Mouse (Mus musculus) brown adipose tissue, adult 24 weeks (tissue): ENCODE data around the gene Efna2. TPM values are rescaled to one million over a fixed set of nuclear protein-coding genes. Genes with fewer than 3 reads are reported as not detected.
A peak's percentile ranks its signal among the peaks of the same experiment; 100 is the strongest.
"Not testable (repeated sequence)": the region's sequence is repeated elsewhere in the genome, so short reads cannot be mapped to it uniquely, and the experiment has no call there.

ENCODE experiments used
- H3K27ac ChIP-seq: fragments of 200-500 bp; replicated peaks from 2 replicates; pipeline ENCODE4 v1.5.1; 2012; ENCODE audit warnings: low read depth, mild to moderate bottlenecking, low read length
- H3K4me1 ChIP-seq: fragments of 200-500 bp; 2 replicates; pipeline ENCODE4 v1.6.1; 2012; ENCODE audit warnings: low read length, mixed read lengths; ENCODE audit not compliant: control insufficient read depth, insufficient read depth, insufficient read length
- H3K4me3 ChIP-seq: fragments of 200-500 bp; 2 replicates; pipeline ENCODE4 v1.5.1; 2012; ENCODE audit warnings: low read depth, mild to moderate bottlenecking, low read length, moderate library complexity; ENCODE audit not compliant: insufficient read depth
- polyA plus RNA-seq: library from polyadenylated mRNA; stranded (reverse); fragments of >200 nt; gene quantifications from 2 replicates; pipeline ENCODE4 v1.2.4, GENCODE M21; 2012; ENCODE audit not compliant: missing spikeins, insufficient read depth, insufficient read length

Gene Efna2
- polyA plus RNA-seq, 1 experiment: 1.1 TPM

DNA sequence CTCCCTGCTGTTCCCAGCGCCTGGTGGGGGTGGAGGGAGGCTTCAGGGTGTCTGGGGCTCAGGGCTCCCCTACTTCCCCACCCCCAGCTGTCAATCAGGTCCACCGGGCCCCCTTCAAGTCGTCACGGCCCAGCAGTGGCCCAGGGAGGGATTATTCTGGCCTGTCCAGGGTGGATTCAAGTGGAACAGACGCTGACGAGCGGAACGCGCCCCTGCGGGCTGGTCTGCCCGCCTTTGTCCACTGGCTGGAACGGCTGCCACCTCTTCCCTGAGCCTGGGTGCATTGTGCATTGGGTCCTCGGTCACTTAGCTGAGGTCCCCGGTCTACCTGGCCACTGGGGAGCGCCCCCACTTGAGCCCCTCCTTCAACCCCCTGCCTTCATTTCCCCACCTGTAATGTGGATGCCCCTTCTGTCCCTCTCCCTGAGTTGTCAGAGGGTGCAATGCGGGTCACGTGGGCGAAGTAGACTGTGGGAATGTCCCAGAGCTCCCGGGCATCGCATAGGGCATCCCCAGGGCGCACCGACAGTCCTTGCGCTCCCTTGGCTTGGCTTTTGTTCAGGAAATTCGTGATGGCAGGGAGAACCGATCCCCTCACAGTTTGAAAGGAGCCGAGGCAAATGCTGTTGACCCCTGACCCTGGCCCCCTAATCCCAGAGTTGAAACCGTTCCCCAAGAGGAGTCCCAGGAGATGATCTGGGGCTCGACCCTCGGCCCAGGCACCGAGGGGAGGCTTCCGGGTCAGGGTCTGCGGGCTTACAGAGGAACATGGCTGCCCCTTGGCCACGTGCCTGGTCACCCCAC is 17.7 kb downstream of the Efna2 start:
- Histone ChIP-seq H3K27ac (no peak overlapping the region), H3K4me1 (no peaks in the 10 kb centered on the region; the same call in 1 of the 2 replicates), H3K4me3 (no peak overlapping the region)

DNA sequence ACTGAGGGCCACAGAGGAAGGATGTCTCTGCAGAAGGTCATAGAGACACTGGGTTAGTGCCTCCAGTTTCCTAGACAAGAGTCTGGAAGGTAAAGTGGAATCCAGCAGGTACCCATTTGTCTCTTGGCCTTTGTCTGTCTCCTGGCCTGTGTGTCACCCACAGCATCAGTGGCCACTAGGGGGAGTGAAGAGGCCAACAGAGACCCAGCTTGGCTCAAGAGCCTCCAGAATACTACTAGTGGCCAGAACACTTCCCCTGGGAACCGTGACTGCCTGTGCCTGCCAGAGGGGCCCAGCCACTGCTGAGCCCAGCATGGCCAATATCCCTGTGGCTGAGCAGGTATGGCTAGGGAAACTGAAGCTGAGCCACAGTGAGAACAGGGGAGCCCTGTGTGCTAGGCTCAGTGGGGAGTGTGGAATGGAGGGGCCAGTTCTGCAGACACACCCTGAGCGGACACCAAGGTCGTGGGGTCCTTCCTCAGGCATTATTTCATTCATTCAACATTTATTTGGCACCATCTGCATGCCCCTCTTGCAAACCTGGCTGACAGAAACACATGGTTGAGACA is 20.2 kb downstream of the Efna2 start:
- Histone ChIP-seq H3K4me3 (no peak overlapping the region), H3K4me1 (no peaks in the 10 kb centered on the region; the same call in 1 of the 2 replicates), H3K27ac (no peak overlapping the region)

DNA sequence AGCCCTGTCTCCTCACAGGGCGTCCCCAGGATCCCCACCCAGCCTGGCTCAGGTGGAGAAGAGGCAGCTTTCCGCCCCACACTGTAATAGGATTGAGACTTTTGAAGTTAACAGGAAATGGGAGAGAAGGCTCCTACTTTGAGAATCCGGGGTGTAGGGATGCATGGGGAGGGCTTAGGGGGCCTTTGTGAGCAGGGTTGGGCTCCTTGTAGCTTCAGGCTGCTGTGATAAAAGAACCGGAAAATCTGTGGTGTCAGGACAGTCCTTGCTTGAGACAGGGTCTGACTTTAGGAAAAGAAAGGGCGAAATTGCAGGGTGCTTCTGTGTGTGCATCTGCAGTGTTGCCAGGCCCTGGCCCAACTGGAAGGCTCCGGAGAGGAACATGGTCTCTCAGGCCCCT is 21.2 kb downstream of the Efna2 start:
- no peak overlapping the region for H3K4me3 ChIP-seq
- H3K27ac ChIP-seq: no peak overlapping the region
- no peaks in the 10 kb centered on the region; the same call in 1 of the 2 replicates for H3K4me1 ChIP-seq

DNA sequence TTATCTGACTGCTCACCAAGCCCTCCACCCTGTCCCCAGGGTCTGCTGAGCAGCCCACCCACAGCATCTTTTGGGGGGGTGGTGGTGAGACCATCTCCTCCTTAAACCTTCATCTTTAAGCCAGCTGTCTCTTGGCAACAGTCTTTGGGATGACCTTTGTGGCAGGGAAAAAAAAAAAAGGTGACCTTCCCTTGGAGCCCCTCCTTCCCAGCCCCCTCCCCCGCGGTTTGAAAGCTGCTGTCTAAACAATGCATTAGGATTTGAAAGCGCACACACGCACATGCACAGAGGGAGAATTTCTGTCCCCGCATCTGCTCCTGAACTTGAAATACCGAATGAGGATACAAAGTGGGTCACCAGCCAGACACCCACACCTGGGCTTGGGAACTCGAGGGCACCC is 24.8 kb downstream of the Efna2 start:
- H3K4me1 ChIP-seq: no peaks in the 10 kb centered on the region; the same call in 1 of the 2 replicates
- H3K27ac ChIP-seq: no peak overlapping the region
- H3K4me3 ChIP-seq: no peak overlapping the region

DNA sequence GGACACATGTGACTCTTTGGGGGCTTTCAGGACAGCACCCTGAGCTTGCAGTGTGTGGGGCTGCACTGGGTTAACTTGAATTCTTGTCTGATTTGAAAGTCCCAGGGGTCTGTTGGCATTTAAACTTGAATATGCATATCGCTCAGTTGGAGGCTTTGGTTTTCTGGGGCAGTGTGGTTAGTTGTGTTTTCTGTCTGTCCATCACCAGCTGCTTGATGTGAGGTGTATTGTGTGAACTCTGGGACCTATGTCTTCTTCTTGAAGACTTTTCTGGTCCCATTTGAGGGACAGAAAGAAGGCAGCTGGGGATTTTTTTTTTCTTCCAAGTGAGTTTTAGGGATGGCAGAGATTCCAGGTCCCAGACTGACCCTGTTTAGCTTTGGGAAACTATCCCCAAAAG is 27.9 kb downstream of the Efna2 start:
- no peak overlapping the region for H3K27ac ChIP-seq
- no peak overlapping the region for H3K4me3 ChIP-seq
- no peaks in the 10 kb centered on the region for H3K4me1 ChIP-seq

DNA sequence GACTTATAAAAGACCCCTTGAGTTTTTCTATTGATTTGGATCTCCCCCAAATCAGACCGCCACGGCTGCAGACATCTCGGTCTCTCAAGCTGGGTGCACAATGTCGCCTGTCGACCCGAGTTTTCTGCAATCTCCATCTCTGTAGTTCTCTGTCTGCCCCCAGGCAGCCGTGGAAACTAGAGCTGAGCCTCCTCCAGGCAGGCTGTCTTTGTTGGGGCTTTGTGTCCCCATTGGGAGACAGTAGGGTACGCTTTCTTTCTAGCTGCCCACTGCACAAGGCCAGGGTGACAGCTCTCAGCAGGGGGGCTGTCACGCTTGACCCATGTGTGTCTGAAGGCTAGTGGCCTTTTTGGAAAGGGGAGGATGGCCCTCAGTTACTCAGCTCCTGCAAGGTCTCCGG is 28.4 kb downstream of the Efna2 start:
- no peak overlapping the region for H3K4me3 ChIP-seq
- H3K27ac ChIP-seq: no peak overlapping the region
- no peaks in the 10 kb centered on the region for H3K4me1 ChIP-seq

DNA sequence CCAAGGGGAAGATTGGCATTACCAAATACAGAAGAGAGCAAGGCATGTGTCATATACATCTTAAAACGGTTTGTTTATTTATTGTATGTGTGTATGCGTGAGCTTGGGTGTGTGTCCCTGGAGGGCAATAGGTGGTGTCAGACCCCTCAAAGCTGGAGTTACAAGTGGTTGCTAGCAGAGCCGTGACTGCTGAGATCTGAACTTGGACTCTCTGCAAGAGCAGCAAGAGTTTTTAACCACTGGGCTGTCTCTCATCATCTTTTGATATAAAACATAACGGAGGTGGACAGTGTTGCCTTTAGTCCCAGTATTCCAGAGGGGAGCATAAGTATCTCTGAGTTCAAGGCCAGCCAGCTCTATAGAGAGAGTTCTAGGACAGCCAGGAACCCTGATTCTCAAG is 29.0 kb downstream of the Efna2 start:
- Histone ChIP-seq H3K4me1 (no peaks in the 10 kb centered on the region), H3K27ac (no peak overlapping the region), H3K4me3 (no peak overlapping the region)

DNA sequence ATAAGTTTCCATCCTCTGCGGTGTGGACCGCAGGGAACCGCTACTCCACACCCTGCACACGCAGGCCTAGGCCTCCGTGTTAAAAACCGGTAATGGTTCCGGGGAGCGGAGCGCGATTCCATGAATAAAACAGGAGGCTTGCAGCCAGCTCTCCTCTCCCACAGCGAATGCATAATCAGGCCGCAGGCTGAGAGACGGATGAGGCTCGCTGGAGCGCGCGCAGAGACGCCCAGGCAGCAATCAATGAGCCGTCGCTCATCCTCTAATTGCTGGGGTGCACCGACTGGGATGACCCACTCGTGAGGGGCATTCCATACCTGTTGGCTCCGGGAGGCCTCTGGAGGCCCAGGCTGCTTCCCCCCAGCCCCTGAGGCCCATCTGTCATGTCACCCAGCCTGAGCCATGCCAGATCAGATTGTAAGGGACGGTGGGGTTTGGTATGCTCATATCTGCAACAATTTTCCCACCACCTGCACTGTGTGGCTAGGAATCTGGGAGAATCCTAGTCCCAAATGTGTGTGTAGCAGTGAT is 29.6 kb downstream of the Efna2 start:
- Histone ChIP-seq H3K4me1 (no peaks in the 10 kb centered on the region), H3K4me3 (no peak overlapping the region), H3K27ac (no peak overlapping the region)

DNA sequence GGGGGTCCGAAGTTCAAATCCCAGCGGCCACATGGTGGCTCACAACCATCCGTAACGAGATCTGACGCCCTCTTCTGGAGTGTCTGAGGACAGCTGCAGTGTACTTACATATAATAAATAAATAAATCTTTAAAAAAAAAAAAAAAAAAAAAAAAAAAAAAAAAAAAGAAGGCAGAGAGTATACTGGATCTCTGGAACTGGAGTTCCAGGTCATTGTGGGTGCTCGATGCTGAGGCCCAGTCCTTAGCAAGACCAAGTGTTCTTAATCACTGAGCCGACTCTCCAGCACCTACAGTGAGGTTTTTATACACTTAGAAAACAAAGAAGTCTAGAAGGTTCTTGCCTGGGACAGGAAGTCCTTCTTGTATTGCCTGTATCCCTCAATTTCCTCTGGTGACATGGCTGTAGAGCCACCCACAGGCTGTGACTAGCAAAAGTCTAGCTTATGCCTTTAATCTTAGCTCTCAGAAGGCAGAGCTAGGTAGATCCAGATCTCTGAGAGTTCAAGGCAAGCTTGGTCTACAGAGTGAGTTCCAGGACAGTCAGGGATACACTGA is 32.3 kb downstream of the Efna2 start:
- H3K4me3 ChIP-seq, H3K4me1 ChIP-seq, H3K27ac ChIP-seq: not testable (repeated sequence)

DNA sequence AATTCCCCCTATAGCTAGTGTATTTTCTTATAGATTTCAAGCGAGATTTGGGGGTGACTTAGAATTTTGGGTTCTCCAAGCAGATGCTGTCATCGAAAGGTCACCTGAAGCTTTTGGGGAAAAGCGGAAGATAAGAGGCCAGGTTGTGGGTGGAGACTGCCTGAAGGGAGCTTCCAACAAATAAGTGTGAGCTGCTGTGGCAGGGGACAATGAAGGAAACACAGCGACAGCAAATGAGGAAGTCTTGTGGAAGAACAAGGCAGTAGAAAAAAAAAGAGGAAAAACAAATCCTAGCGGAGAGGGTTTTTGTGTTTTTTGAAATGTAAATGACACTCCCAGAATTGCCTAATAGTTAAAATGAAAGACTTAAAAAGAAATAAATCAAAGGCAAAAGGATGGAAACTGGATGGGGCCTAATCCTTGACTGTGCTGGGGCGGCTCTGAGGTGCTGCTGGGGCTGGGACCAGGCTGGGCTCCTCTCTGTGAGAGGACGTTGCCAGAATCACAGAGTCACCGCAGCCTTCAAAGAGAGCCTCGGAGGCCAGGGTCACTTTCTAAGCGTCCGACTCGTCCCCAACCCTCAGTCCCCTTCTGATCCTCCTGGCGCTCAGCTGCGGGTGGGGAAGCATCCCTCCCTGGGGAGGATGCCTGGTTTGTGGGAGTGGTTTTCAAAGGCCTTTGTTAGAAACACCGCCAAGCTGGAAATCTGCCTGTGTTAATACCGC is 35.9 kb downstream of the Efna2 start:
- Histone ChIP-seq H3K27ac (no peak overlapping the region), H3K4me3 (no peak overlapping the region), H3K4me1 (no peaks in the 10 kb centered on the region)

DNA sequence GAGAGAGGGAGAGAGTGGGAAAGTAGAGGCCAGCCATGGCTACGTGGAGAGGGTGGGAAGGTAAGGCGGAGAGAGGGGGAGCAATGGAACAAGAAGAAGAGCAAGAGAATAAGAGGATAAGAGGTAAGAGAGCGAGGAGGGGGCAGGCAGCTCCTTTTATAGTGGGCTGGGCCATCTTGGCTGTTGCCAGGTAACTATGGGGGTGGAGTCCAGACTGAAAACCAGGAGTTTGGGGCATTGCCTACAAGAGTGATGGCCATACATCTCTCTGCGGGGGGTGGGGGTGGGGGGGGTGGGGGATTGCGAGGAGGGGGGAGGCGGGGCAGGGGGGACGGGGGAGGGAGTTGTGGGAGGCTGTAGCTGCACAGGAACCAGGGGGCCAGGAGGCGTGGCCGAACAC is 41.4 kb downstream of the Efna2 start:
- Histone ChIP-seq H3K27ac (no peak overlapping the region), H3K4me3 (no peak overlapping the region), H3K4me1 (peaks cover 2% of the 10 kb centered on the region; the same call in 1 of the 2 replicates)

DNA sequence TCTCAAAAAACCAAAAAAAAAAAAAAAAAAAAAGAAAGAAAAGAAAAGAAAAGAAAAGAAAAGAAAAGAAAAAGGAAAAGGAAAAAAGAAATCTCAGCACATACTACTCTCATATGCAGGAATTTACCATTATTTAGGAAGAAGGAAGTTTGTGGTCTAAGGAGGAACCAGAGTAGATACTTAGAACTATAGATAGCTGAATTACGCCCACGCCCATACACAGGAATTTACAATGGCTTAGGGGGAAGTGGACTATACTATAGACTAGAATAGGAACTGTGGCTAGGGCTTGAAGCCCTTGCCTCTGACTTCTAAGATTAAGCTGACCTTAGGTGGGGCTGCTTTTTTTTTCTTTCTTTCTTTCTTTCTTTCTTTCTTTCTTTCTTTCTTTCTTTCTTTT is 43.9 kb downstream of the Efna2 start:
- not testable (repeated sequence) for H3K27ac ChIP-seq, H3K4me3 ChIP-seq
- H3K4me1 ChIP-seq: peaks cover 12% of the 10 kb centered on the region

DNA sequence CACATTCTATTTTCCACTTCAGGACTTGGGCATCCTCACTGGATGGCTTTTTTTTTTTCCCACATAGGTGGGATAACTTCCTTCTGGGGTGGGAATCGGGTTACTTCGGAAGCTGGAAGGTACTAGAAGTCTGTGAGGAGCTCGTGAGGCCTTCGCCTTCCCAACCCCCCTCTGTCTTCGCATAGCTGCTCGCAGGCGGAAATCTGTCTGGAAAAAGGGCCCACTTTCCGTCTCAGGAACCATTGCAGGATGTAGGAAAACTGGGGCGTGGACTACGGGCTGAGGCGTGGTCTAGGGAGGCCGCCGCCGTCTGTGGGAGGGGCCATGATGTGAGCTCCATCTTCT is 46.8 kb downstream of the Efna2 start:
- H3K4me3 ChIP-seq: peak overlapping the region; percentile 37
- H3K4me1 ChIP-seq: peaks cover 15% of the 10 kb centered on the region
- peak overlapping the region; percentile 82 for H3K27ac ChIP-seq

DNA sequence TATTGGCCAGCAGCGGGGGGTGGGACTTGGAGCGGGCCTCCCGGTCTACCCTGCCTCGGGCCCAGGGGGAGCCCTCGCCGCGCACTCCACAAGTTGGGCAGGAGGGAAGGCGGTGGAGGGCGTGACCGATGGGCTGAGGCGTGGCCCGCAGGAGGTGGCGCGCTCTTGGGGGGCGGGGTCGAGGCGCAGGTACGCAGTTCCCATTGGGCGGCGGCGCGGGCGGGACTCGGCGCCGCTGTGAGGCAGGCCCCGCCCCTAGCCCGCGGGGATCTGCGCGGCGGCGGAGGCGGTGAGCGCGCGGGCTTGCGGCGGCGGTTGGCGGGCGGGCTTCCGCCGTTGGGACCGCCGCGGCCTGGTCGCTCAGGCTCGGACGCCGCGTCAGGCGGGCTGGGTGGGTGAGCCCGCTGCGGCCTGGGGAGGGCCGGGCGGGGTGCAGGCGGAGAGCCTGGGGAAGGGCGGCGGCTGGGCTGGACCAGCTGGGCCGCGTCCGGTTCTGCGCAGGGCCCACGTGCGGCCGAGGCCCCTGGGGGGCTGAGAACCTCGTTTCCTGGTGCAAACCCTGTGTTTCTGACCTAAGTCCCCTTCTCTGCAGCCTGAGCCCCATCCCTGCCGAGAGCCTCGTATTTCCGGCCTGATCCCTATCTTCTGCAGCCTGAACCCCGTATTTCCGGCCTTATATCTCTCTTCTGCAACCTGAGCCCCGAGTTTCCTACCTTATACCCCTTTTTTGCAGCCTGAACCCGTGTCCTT is 47.3 kb downstream of the Efna2 start, which contains the start of gene Mum1:
Mum1 (plus strand) TSS at position 19 of the 750 bp plus-strand sequence.
- Histone ChIP-seq H3K4me1 (peaks cover 15% of the 10 kb centered on the region), H3K27ac (peak within 1 kb of the TSS; percentile 82), H3K4me3 (peak within 1 kb of the TSS; percentile 63)
